Mouse (Mus musculus) adrenal gland, postnatal 14 days (tissue): ENCODE measurements at regions not wholly inside any gene's neighbourhood (a gene's known extent, or its start where the extent isn't known, plus 50 kb on each side); places are given as distances from the start of the nearest gene placed in this dataset.

Experiments
- DNase-seq: peaks from one replicate; pipeline ENCODE4 v3.0.0; 2021; ENCODE audit warnings: mixed read lengths

DNA sequence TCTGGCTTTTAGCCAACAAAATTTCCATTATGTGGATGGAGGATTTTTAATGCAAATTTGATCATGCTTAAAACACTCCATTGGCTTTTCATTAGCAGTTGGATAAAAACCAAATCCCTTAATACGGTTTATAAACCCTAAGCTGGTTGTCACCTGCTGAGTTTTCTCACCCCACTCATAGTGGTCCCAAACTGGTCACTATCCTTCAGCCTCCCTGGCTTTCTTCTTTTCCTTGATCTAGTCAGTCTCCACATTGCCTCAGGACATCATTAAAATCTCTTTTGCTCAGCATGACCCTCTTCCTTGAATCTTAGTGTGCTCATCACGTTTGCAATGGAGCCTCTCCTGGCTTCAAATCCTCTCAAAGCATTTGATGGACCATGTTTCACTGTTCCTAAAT lies 340.9 kb upstream of the Cntn3 start:
- DNase-seq, result no peak

DNA sequence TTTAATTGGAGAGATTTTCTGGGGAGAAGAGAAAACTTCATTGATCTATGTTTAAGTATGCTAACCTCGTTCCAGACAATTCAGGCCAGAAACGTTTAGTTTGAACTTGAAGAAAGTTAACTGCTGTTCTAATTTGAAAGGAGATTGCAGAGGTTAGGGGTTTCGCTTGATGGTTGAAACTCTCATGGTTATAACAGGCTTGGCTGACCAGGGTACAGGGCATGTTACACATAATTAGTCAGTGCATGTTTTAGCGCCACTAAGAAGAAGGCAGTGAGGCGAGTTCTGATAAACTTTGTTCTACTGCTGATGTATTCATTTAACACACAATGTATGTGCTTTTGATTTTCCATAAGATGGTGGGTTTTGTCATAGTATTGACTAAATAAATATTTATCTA lies 331.1 kb upstream of the Cntn3 start:
- DNase-seq, result no peak

DNA sequence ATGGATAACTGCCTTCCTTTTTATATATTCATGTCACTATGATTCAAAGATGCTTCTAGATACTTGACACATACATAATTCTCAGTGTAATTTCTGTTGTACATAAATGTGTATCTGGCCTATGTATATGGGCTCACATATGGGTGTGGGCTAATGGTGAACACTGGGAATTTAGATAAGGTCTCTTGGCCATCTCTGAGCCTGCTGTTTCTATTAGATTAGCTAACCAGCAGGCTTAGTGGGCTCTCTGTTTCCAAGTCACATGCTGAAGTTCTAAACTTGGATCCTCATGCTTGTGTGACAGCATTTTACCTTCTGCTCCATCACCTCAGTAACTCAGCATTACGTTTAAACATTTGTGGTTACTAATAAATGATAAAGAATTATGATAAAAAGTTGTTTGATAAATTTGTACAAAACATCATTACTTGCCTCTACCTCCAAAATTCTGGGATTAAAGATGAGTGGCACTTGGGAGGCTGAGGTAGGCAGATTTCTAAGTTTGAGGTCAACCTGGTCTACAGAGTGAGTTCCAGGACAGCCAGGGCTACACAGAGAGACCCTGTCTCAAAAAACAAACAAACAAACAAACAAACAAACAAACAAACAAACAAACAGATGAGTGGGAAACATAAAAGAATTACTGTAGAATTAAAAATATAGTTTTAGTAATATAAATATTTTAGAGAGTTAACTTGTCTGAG lies 327.7 kb upstream of the Cntn3 start:
- no peak for DNase-seq

DNA sequence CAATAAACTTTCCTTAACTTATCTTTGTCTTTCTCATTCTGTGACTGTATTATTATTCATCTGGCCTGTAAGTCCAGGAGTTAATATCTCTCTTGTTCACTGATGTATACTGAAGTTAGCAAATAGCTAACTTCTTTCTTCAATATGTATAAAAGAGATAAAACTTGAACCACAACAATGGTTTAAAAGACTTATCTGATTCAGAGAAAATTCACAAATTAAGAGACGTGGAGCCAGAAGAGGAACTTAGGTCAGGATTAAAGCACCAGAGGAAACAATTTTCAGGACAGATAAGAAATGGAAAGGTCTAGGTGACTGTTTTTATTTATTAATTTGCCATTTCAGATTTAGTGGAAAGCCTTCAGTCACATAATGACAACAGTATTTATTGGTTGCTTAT lies 295.5 kb upstream of the Cntn3 start:
- DNase-seq, result no peak

DNA sequence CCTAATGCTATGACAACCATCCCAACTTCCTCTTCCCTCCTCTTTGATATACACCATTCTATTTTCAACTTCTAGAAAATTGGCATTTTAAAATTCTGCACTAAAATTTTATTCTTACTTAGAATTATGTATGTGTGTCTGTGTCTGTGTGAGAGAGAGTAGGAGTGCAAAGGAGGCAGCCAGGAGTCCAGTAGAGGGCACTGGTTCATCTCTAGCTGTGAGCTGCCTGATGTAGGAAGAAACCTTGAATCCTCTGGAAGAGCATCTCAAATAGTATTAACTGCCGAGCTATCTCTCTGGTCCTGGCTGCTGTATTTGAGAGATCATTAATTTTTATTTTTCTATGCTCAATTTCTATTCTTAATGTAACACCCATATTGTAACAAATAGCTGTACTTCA lies 271.6 kb upstream of the Cntn3 start:
- DNase-seq, result peak; percentile 5

DNA sequence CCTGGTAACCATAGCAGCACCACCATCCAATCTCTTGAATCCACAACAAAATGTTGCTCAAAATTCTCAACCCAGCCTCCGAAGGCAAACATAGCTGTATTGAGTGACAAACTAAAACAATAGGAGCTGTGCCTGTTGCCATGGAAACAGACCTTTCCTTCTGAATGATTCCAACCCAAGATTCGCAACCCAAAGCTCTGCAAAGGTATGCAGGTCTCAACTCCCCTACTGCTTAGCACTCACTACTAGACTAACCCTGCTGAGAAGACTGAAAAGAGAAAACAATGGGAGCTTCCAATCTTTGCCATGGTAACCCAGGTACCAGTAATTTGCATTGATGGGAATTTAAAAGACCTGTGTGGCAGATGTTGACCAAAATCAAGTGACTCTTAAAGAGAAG lies 260.2 kb upstream of the Cntn3 start:
- DNase-seq, result no peak
